Mouse (Mus musculus): ENCODE measurements around the gene Chrm1. TPM values are rescaled to one million over a fixed set of nuclear protein-coding genes. Genes with fewer than 3 reads are reported as not detected.

Chrm1 gene
- total and polyA plus RNA-seq, 3 experiments, result under 0.01 to 0.01 TPM; not detected in 1

DNA sequence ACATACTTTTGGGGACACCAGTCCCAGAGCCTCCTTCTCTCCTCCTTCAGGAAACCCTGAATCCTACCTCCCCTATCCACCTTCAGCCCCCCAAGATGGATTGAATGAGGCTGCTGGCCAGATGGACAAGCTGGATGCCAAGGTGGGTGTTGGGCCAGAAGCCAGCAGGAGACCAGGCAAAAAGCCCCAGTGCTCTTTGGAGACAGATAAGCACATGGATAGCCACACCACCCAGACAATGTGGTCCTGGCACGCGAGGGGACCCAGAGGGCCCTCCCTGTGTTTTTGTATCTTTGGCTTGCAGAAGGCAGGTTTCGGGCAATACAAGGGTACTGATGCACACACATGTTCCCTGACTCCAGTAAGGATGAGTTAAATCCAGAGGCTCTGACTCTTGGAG lies 1.3 kb downstream of the Chrm1 start:
- no peaks in the 10 kb centered on the region for H3K79me2 ChIP-seq (ENCODE audit: control insufficient read depth, insufficient read depth, low read length, poor library complexity)
- no peak overlapping the region for H3K9ac ChIP-seq (ENCODE audit: control insufficient read depth, low read depth, low read length, poor library complexity, severe bottlenecking)
- no peaks in the 10 kb centered on the region for H3K9me3 ChIP-seq (replicated peaks; ENCODE audit: insufficient read depth, low read length)
- H3K27ac ChIP-seq (ENCODE audit: control insufficient read depth, low read depth, low read length), result no peak overlapping the region
- H3K36me3 ChIP-seq (ENCODE audit: control insufficient read depth in 1 of 2, insufficient read depth in 2 of 2, low read length in 2 of 2), result no peaks in the 10 kb centered on the region
- TF ChIP-seq ZNF384 (IDR thresholded peaks at IDR 0.05; ENCODE audit: low read depth, low read length), result no peak
- TF ChIP-seq MAX (IDR thresholded peaks at IDR 0.05; ENCODE audit: low read length), result no peak
- TF ChIP-seq ETS1 (IDR thresholded peaks at IDR 0.05; ENCODE audit: low read depth, low read length), result no peak
- TF ChIP-seq TAL1 (IDR thresholded peaks at IDR 0.05; ENCODE audit: low read length), result no peak
- TF ChIP-seq TCF12 (IDR thresholded peaks at IDR 0.05; ENCODE audit: low read depth, low read length), result no peak
- no peak for TF ChIP-seq SIN3A (IDR thresholded peaks at IDR 0.05; ENCODE audit: low read length)
- TF ChIP-seq GATA1 (IDR thresholded peaks at IDR 0.05; ENCODE audit: low read depth, low read length), result no peak
- no peak for TF ChIP-seq MXI1 (IDR thresholded peaks at IDR 0.05; ENCODE audit: low read depth, low read length)
- no peak for TF ChIP-seq GABPA (IDR thresholded peaks at IDR 0.05; ENCODE audit: low read depth, low read length)
- no peak for TF ChIP-seq POLR2A (IDR thresholded peaks at IDR 0.05; ENCODE audit: control insufficient read depth in 1 of 2, insufficient read depth in 1 of 2, low read depth in 1 of 2, low read length in 2 of 2, poor library complexity in 1 of 2)
- no peak for TF ChIP-seq MYB (IDR thresholded peaks at IDR 0.05; ENCODE audit: low read depth, low read length)
- TF ChIP-seq EP300 (IDR thresholded peaks at IDR 0.05; ENCODE audit: low read depth in 1 of 2, low read length in 2 of 2), result no peak
- no peak for TF ChIP-seq TBP (IDR thresholded peaks at IDR 0.05; ENCODE audit: low read depth, low read length)
- no peak for TF ChIP-seq NELFE (IDR thresholded peaks at IDR 0.05; ENCODE audit: low read depth, low read length)
- TF ChIP-seq POLR2AphosphoS2 (IDR thresholded peaks at IDR 0.05; ENCODE audit: low read length), result no peak
- TF ChIP-seq UBTF (IDR thresholded peaks at IDR 0.05; ENCODE audit: borderline replicate concordance, insufficient read depth, low read depth, low read length), result no peak
- no peaks in the 10 kb centered on the region for H3K4me1 ChIP-seq (ENCODE audit: control insufficient read depth in 1 of 2, insufficient read depth in 2 of 2, low read length in 2 of 2)
- H3K4me3 ChIP-seq (ENCODE audit: control insufficient read depth in 1 of 2, insufficient read depth in 1 of 2, low read depth in 2 of 2, low read length in 2 of 2), result no peak overlapping the region
- DNase-seq (ENCODE audit: low read depth, low spot score), result no peak
- no peaks in the 10 kb centered on the region; a peak in 2 of 4 replicates for H3K27me3 ChIP-seq (ENCODE audit: control insufficient read depth in 1 of 2, insufficient read depth in 2 of 2, low read length in 2 of 2)

DNA sequence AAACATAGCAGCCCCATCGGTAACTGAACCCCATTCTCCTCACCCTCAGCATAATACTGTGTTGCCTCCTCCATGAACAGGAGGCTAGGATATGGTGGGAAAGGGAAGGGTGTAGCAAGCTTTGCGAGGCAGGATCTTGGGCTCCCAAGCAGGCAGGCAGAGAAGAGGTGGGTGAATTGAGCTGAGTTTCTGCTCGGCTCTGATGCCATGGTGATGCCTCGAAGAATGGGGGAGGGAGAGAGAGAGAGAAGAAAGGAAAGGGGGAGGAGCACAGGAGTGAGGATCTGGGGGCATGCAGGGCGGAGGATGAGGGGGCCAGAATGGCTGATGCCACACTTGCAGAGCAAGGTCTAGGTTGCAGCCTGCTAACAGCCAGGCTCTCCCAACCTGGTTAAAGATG lies 2.2 kb downstream of the Chrm1 start:
- TF ChIP-seq JUND (IDR thresholded peaks at IDR 0.05; ENCODE audit: low read depth, low read length) (no peak), MXI1 (IDR thresholded peaks at IDR 0.05; ENCODE audit: low read depth, low read length) (no peak), SIN3A (IDR thresholded peaks at IDR 0.05; ENCODE audit: low read length) (no peak), POLR2A (IDR thresholded peaks at IDR 0.05; ENCODE audit: control insufficient read depth in 1 of 2, insufficient read depth in 1 of 2, low read depth in 1 of 2, low read length in 2 of 2, poor library complexity in 1 of 2) (no peak), ZC3H11A (IDR thresholded peaks at IDR 0.05; ENCODE audit: low read depth, low read length) (no peak), POLR2AphosphoS2 (IDR thresholded peaks at IDR 0.05; ENCODE audit: low read length) (no peak), RCOR1 (IDR thresholded peaks at IDR 0.05; ENCODE audit: low read depth, low read length) (no peak), MEF2A (IDR thresholded peaks at IDR 0.05; ENCODE audit: extremely low read depth, insufficient replicate concordance, low read depth, low read length, poor library complexity, severe bottlenecking) (no peak), UBTF (IDR thresholded peaks at IDR 0.05; ENCODE audit: borderline replicate concordance, insufficient read depth, low read depth, low read length) (no peak), ETS1 (IDR thresholded peaks at IDR 0.05; ENCODE audit: low read depth, low read length) (no peak), USF1 (IDR thresholded peaks at IDR 0.05; ENCODE audit: low read depth, low read length) (no peak), MAZ (IDR thresholded peaks at IDR 0.05; ENCODE audit: low read depth, low read length) (no peak), E2F4 (IDR thresholded peaks at IDR 0.05; ENCODE audit: borderline replicate concordance, low read depth, low read length) (no peak), MAFK (IDR thresholded peaks at IDR 0.05; ENCODE audit: borderline replicate concordance, low read depth, low read length) (no peak), TBP (IDR thresholded peaks at IDR 0.05; ENCODE audit: low read depth, low read length) (no peak), GATA1 (IDR thresholded peaks at IDR 0.05; ENCODE audit: low read depth, low read length) (no peak), MYB (IDR thresholded peaks at IDR 0.05; ENCODE audit: low read depth, low read length) (no peak), NELFE (IDR thresholded peaks at IDR 0.05; ENCODE audit: low read depth, low read length) (no peak), ZMIZ1 (IDR thresholded peaks at IDR 0.05; ENCODE audit: low read depth, low read length) (no peak), CTCF (IDR thresholded peaks at IDR 0.05 in 2 of 3, conservative IDR thresholded peaks at IDR 0.05 in 1 of 3; ENCODE audit: control insufficient read depth in 1 of 3, insufficient read depth in 1 of 3, low read depth in 2 of 3, low read length in 3 of 3, poor library complexity in 1 of 3, severe bottlenecking in 1 of 3) (no peak)
- no peak overlapping the region for H3K9ac ChIP-seq (ENCODE audit: control insufficient read depth, low read depth, low read length, poor library complexity, severe bottlenecking)
- no peaks in the 10 kb centered on the region; a peak in 1 of 4 replicates for H3K27me3 ChIP-seq (ENCODE audit: control insufficient read depth in 1 of 2, insufficient read depth in 2 of 2, low read length in 2 of 2)
- no peak overlapping the region for H3K4me3 ChIP-seq (ENCODE audit: control insufficient read depth in 1 of 2, insufficient read depth in 1 of 2, low read depth in 2 of 2, low read length in 2 of 2)
- H3K79me2 ChIP-seq (ENCODE audit: control insufficient read depth, insufficient read depth, low read length, poor library complexity), result no peaks in the 10 kb centered on the region
- no peaks in the 10 kb centered on the region for H3K4me1 ChIP-seq (ENCODE audit: control insufficient read depth in 1 of 2, insufficient read depth in 2 of 2, low read length in 2 of 2)
- DNase-seq (ENCODE audit: low read depth, low spot score), result no peak
- no peak overlapping the region for H3K27ac ChIP-seq (ENCODE audit: control insufficient read depth, low read depth, low read length)
- no peaks in the 10 kb centered on the region for H3K9me3 ChIP-seq (replicated peaks; ENCODE audit: insufficient read depth, low read length)
- no peaks in the 10 kb centered on the region for H3K36me3 ChIP-seq (ENCODE audit: control insufficient read depth in 1 of 2, insufficient read depth in 2 of 2, low read length in 2 of 2)

All from MEL (cell line).